Mouse (Mus musculus): ENCODE results near the gene Gtf2f2.

GRCm38 (mm10) chr14:75863549-75864409 is 146.9 kb downstream of the Gtf2f2 start:
- TF ChIP-seq CTCF (IDR thresholded peaks at IDR 0.05), result no peak
- peak; percentile 93 for TF ChIP-seq EP300 (IDR thresholded peaks at IDR 0.05)

All from lung, postnatal 0 days (tissue).